Mouse (Mus musculus) lung, adult 18-20 months (tissue): ENCODE measurements at regions not wholly inside any gene's neighbourhood (a gene's known extent, or its start where the extent isn't known, plus 50 kb on each side); places are given as distances from the start of the nearest gene placed in this dataset.

ENCODE experiments used
- DNase-seq, 2 experiments: peaks; one replicate each; pipeline ENCODE4 v3.0.0; 2022; ENCODE audit warnings: mixed read lengths in 2 of 2

- no peak for DNase-seq
Observed at GRCm38 (mm10) chr13:107365241-107365640, 343.3 kb upstream of the Kif2a start.

- DNase-seq: no peak
Observed at GRCm38 (mm10) chr13:107362806-107363687, 341.1 kb upstream of the Kif2a start.

- no peak for DNase-seq
Observed at GRCm38 (mm10) chr13:107340802-107341364, 319.0 kb upstream of the Kif2a start.

GRCm38 (mm10) chr13:107338111-107338510 lies 316.2 kb upstream of the Kif2a start:
- no peak for DNase-seq

GRCm38 (mm10) chr13:107337111-107337510 lies 315.2 kb upstream of the Kif2a start:
- DNase-seq: no peak

- no peak for DNase-seq
Observed at GRCm38 (mm10) chr13:107329348-107329747, 307.4 kb upstream of the Kif2a start.

GRCm38 (mm10) chr13:107325707-107326495 lies 304.0 kb upstream of the Kif2a start:
- peak; percentile 63 to 75 for DNase-seq

- no peak for DNase-seq
Observed at GRCm38 (mm10) chr13:107314746-107315145, 292.8 kb upstream of the Kif2a start.

GRCm38 (mm10) chr13:107308958-107309639 lies 287.2 kb upstream of the Kif2a start:
- no peak for DNase-seq

- DNase-seq: no peak
Observed at GRCm38 (mm10) chr13:107308404-107308803, 286.5 kb upstream of the Kif2a start.

GRCm38 (mm10) chr13:107306958-107307357 lies 285.0 kb upstream of the Kif2a start:
- no peak for DNase-seq

GRCm38 (mm10) chr13:107306232-107306631 lies 284.3 kb upstream of the Kif2a start:
- DNase-seq: no peak

GRCm38 (mm10) chr13:107305738-107306137 lies 283.8 kb upstream of the Kif2a start:
- DNase-seq: no peak

GRCm38 (mm10) chr13:107303878-107304277 lies 282.0 kb upstream of the Kif2a start:
- no peak for DNase-seq

- DNase-seq: no peak
Observed at GRCm38 (mm10) chr13:107303322-107303721, 281.4 kb upstream of the Kif2a start.

GRCm38 (mm10) chr13:107300792-107301191 lies 278.9 kb upstream of the Kif2a start:
- no peak for DNase-seq

- DNase-seq: no peak
Observed at GRCm38 (mm10) chr13:107264581-107264980, 242.7 kb upstream of the Kif2a start.

- DNase-seq: no peak
Observed at GRCm38 (mm10) chr13:107261479-107262050, 239.6 kb upstream of the Kif2a start.

GRCm38 (mm10) chr13:107260274-107260673 lies 238.3 kb upstream of the Kif2a start:
- no peak for DNase-seq

GRCm38 (mm10) chr13:107247792-107248505 lies 226.0 kb upstream of the Kif2a start:
- DNase-seq: no peak

- DNase-seq: no peak
Observed at GRCm38 (mm10) chr13:107246956-107247751, 225.2 kb upstream of the Kif2a start.
